Mouse (Mus musculus) ES-E14 (cell line): Measurements from ENCODE around the gene 4833423E24Rik. TPM values are rescaled to one million over a fixed set of nuclear protein-coding genes. Genes with fewer than 3 reads are reported as not detected.

Source experiments
- DNase-seq: peaks from one replicate; pipeline ENCODE4 v3.0.0-alpha.2; 2013; ENCODE audit warnings: low read depth, low spot score
- H3K27ac ChIP-seq: 2 replicates; pipeline ENCODE4 v1.5.1; 2012; ENCODE audit warnings: low read depth, mild to moderate bottlenecking, low read length, moderate library complexity, mixed read lengths; ENCODE audit not compliant: poor library complexity, insufficient read depth, severe bottlenecking
- H3K36me3 ChIP-seq: 2 replicates; pipeline ENCODE4 v1.6.1; 2012; ENCODE audit warnings: mild to moderate bottlenecking, low read length, moderate library complexity, mixed read lengths; ENCODE audit not compliant: control insufficient read depth, poor library complexity, insufficient read depth, severe bottlenecking
- H3K4me1 ChIP-seq, 2 experiments: fragments of 150-350 bp in 1 of 2; sonication (generic) in 1 of 2; 2 replicates each; pipeline ENCODE4 v1.6.1; 2012; ENCODE audit warnings: low read length in 2 of 2, mild to moderate bottlenecking in 1 of 2, mixed read lengths in 1 of 2; ENCODE audit not compliant: control insufficient read depth in 2 of 2, insufficient read depth in 2 of 2, poor library complexity in 1 of 2
- H3K4me3 ChIP-seq, 2 experiments: fragments of 150-350 bp in 1 of 2; sonication (generic) in 1 of 2; 2 replicates each; pipeline ENCODE4 v1.5.1; 2012; ENCODE audit warnings: low read length in 2 of 2, low read depth in 1 of 2, mild to moderate bottlenecking in 1 of 2, mixed read lengths in 1 of 2; ENCODE audit not compliant: insufficient read depth in 1 of 2, poor library complexity in 1 of 2, severe bottlenecking in 1 of 2
- H3K9ac ChIP-seq: 2 replicates; pipeline ENCODE4 v1.6.1; 2012; ENCODE audit warnings: low read depth, mild to moderate bottlenecking, low read length, mixed read lengths; ENCODE audit not compliant: poor library complexity, insufficient read depth, severe bottlenecking
- H3K9me3 ChIP-seq: fragments of 150-350 bp; sonication (generic); 2 replicates; pipeline ENCODE4 v1.6.1; 2012; ENCODE audit warnings: low read depth, mild to moderate bottlenecking, low read length; ENCODE audit not compliant: control insufficient read depth, insufficient read depth
- CHD2 ChIP-seq: IDR thresholded peaks from 2 replicates; pipeline ENCODE4 v1.6.1; 2014; ENCODE audit warnings: mild to moderate bottlenecking, low read depth, low read length, inconsistent platforms
- HCFC1 ChIP-seq: IDR thresholded peaks from 2 replicates; pipeline ENCODE4 v1.6.1; 2012; ENCODE audit warnings: low read length, inconsistent platforms, borderline replicate concordance; ENCODE audit not compliant: insufficient read depth
- MAFK ChIP-seq: IDR thresholded peaks from 2 replicates; pipeline ENCODE4 v1.6.1; 2014; ENCODE audit warnings: mild to moderate bottlenecking, low read depth, low read length, inconsistent platforms; ENCODE audit not compliant: insufficient read depth
- ZC3H11A ChIP-seq: IDR thresholded peaks from 2 replicates; pipeline ENCODE4 v1.6.1; 2012; ENCODE audit warnings: low read depth, mild to moderate bottlenecking, inconsistent platforms, low read length, borderline replicate concordance
- ZNF384 ChIP-seq: IDR thresholded peaks from 2 replicates; pipeline ENCODE4 v1.6.1; 2012; ENCODE audit warnings: low read depth, low read length, inconsistent platforms
- in situ Hi-C, 2 experiments: fragments of 600-800 bp; cut with MboI; formaldehyde crosslinking; loops; one replicate each; pipeline ENCODE4 v1.15.1; 2025; ENCODE audit warnings: low sequenced_read_pairs in 2 of 2, inconsistent platforms in 1 of 2; ENCODE audit not compliant: unreplicated experiment in 2 of 2
- total RNA-seq: library from RNA; depleted of rRNA; stranded (reverse); fragments of 300-350 nt; gene quantifications from 2 replicates; pipeline ENCODE4 v1.2.3, GENCODE M21; 2012; rRNA removed

4833423E24Rik gene
- total RNA-seq, 1 experiment, result not detected

- TF ChIP-seq HCFC1 (no peak), ZC3H11A (no peak), MAFK (no peak), ZNF384 (no peak), CHD2 (no peak)
- no peak overlapping the region for H3K4me3 ChIP-seq
- H3K27ac ChIP-seq, result no peak overlapping the region
- in situ Hi-C loops, result no loop called here
- DNase-seq, result no peak
- H3K9ac ChIP-seq, result no peak overlapping the region
- no peaks in the 10 kb centered on the region for H3K9me3 ChIP-seq
- no peaks in the 10 kb centered on the region for H3K36me3 ChIP-seq
- H3K4me1 ChIP-seq, result no peaks in the 10 kb centered on the region
Measured at GRCm38 (mm10) chr2:85466801-85467325, 52.0 kb downstream of the 4833423E24Rik start.

GRCm38 (mm10) chr2:85443539-85443938 is 75.3 kb downstream of the 4833423E24Rik start, which contains the start of gene Olfr995:
Gene Olfr995 (minus strand): TSS chr2:85443639.
- Histone ChIP-seq H3K27ac (no peak within 1 kb of the TSS), H3K36me3 (no peaks in the 10 kb centered on the region), H3K4me1 (no peaks in the 10 kb centered on the region), H3K9me3 (no peaks in the 10 kb centered on the region), H3K4me3 (no peak within 1 kb of the TSS), H3K9ac (no peak within 1 kb of the TSS)
- in situ Hi-C loops, result no loop called here
- TF ChIP-seq HCFC1 (no peak), CHD2 (no peak), ZNF384 (no peak), ZC3H11A (no peak), MAFK (no peak)
- DNase-seq, result no peak

- in situ Hi-C loops, result no loop called here
- DNase-seq, result no peak
- Histone ChIP-seq H3K27ac (no peak overlapping the region), H3K4me1 (no peaks in the 10 kb centered on the region), H3K9ac (no peak overlapping the region), H3K9me3 (no peaks in the 10 kb centered on the region), H3K36me3 (no peaks in the 10 kb centered on the region), H3K4me3 (no peak overlapping the region)
- TF ChIP-seq HCFC1 (no peak), ZNF384 (no peak), MAFK (peak; percentile 68), ZC3H11A (no peak), CHD2 (no peak)
Measured at GRCm38 (mm10) chr2:85442546-85442945, 76.3 kb downstream of the 4833423E24Rik start.

- in situ Hi-C loops, result no loop called here
- no peaks in the 10 kb centered on the region for H3K36me3 ChIP-seq
- no peak within 1 kb of the TSS for H3K27ac ChIP-seq
- TF ChIP-seq CHD2, result no peak
- TF ChIP-seq MAFK, result no peak
- TF ChIP-seq ZNF384, result no peak
- no peak for TF ChIP-seq ZC3H11A
- no peak for TF ChIP-seq HCFC1
- H3K4me3 ChIP-seq, result no peak within 1 kb of the TSS
- no peaks in the 10 kb centered on the region for H3K4me1 ChIP-seq
- no peak for DNase-seq
- H3K9me3 ChIP-seq, result no peaks in the 10 kb centered on the region
- H3K9ac ChIP-seq, result no peak within 1 kb of the TSS
Measured at GRCm38 (mm10) chr2:85436351-85436750, 82.5 kb downstream of the 4833423E24Rik start, which contains the start of gene Olfr994. Gene Olfr994 (minus strand): TSS chr2:85436451.

Other genes with a start within 250 kb of the 4833423E24Rik start
- gene Olfr987, start 179.7 kb downstream of the 4833423E24Rik start, total RNA-seq, result not detected in 2 replicates
- not detected in 2 replicates for gene Olfr988, start 155.8 kb downstream of the 4833423E24Rik start, total RNA-seq
- not detected in 2 replicates for gene Olfr992, start 109.6 kb downstream of the 4833423E24Rik start, total RNA-seq
- gene Olfr993, start 104.1 kb downstream of the 4833423E24Rik start, total RNA-seq, result not detected in 2 replicates
- not detected in 2 replicates for gene Olfr994, start 82.6 kb downstream of the 4833423E24Rik start, total RNA-seq
- gene Olfr995, start 75.4 kb downstream of the 4833423E24Rik start, total RNA-seq, result not detected in 2 replicates
- not detected in 2 replicates for gene Olfr996, start 60.2 kb upstream of the 4833423E24Rik start, total RNA-seq
- gene Olfr998, start 69.9 kb upstream of the 4833423E24Rik start, total RNA-seq, result not detected in 2 replicates
- not detected in 2 replicates for gene Olfr1000, start 92.9 kb upstream of the 4833423E24Rik start, total RNA-seq
- gene Olfr1002, start 131.7 kb upstream of the 4833423E24Rik start, total RNA-seq, result not detected in 2 replicates
- gene Olfr154, start 145.4 kb upstream of the 4833423E24Rik start, total RNA-seq, result not detected in 2 replicates
- not detected in 2 replicates for gene Olfr1006, start 159.7 kb upstream of the 4833423E24Rik start, total RNA-seq
- not detected in 2 replicates for gene Olfr1008, start 170.4 kb upstream of the 4833423E24Rik start, total RNA-seq
- not detected in 2 replicates for gene Olfr1009, start 196.4 kb upstream of the 4833423E24Rik start, total RNA-seq
- not detected in 2 replicates for gene Olfr1012, start 243.7 kb upstream of the 4833423E24Rik start, total RNA-seq
- gene Olfr1013, start 248.1 kb upstream of the 4833423E24Rik start, total RNA-seq, result not detected in 2 replicates